In genomic region chr19:23062851-23063250, GRCm38 (mm10) we compare ENCODE assay signal across 20 mouse cellular contexts.
DNase-seq lines count a peak whose midpoint lies in the region; ATAC-seq and TF ChIP-seq lines count a peak whose summit lies in the region.
"Had no signal": no experiment of that assay in that cellular context is flagged by ENCODE, and none has a peak within 500 bp of the region (broad histone marks: within the 10 kb centered on the region; RNA-seq: fewer than 3 reads in every experiment).

No protein-coding gene starts in this region.

- TF ChIP-seq EP300 in stomach, postnatal 0 days (optimal IDR thresholded peaks at IDR 0.05) = no peak

- H3K27me3 ChIP-seq in stomach, postnatal 0 days (ENCODE audit: control insufficient read depth, insufficient read depth, low read length) = no peaks in the 10 kb centered on the region
- H3K27me3 ChIP-seq: embryonic facial prominence, embryonic 15.5 days; heart, embryonic 12.5 days; hindbrain, embryonic 15.5 days had no signal

- H3K4me1 ChIP-seq in lung, adult 2 months (ENCODE audit: control insufficient read depth, insufficient read depth, low read length) = peaks cover 44% of the 10 kb centered on the region
- peaks cover 9% of the 10 kb centered on the region; the same call in 1 of the 2 replicates for H3K4me1 ChIP-seq in stomach, postnatal 0 days (replicated peaks; ENCODE audit: control insufficient read depth, insufficient read depth)

- WGBS in lung, adult 2 months = 29% methylated on average over 5 of the region's 5 CpGs
- 65% methylated on average over 5 of the region's 5 CpGs for WGBS in stomach, postnatal 0 days

- no peak for ATAC-seq in stomach, postnatal 0 days (ENCODE audit: low FRiP score, low TSS enrichment)
- ATAC-seq: forebrain, embryonic 14.5 days had no signal

- no peak overlapping the region for H3K27ac ChIP-seq in stomach, postnatal 0 days (replicated peaks)
- H3K27ac ChIP-seq: embryonic facial prominence, embryonic 15.5 days; forebrain, embryonic 10.5 days; hindbrain, embryonic 15.5 days had no signal

- no peak overlapping the region for H3K9ac ChIP-seq in stomach, postnatal 0 days (ENCODE audit: low read length)
- H3K9ac ChIP-seq: embryonic facial prominence, embryonic 15.5 days; heart, embryonic 12.5 days; hindbrain, embryonic 15.5 days had no signal

- no peak overlapping the region for H3K4me2 ChIP-seq in stomach, postnatal 0 days (replicated peaks; ENCODE audit: low read depth)
- H3K4me2 ChIP-seq: embryonic facial prominence, embryonic 15.5 days; heart, embryonic 12.5 days; hindbrain, embryonic 15.5 days had no signal

- H3K4me3 ChIP-seq in lung, adult 2 months (replicated peaks; ENCODE audit: extremely low read depth, low read depth, low read length) = no peak overlapping the region
- H3K4me3 ChIP-seq in stomach, postnatal 0 days (ENCODE audit: low read depth, low read length) = no peak overlapping the region
- H3K4me3 ChIP-seq: embryonic facial prominence, embryonic 15.5 days; erythroblast, embryonic 14.5 days; forebrain, embryonic 10.5 days; heart, embryonic 12.5 days; hindbrain, embryonic 15.5 days had no signal

- no peak for TF ChIP-seq CTCF in lung, adult 2 months (IDR thresholded peaks at IDR 0.05; ENCODE audit: insufficient read depth, low read length)
- TF ChIP-seq CTCF in stomach, postnatal 0 days (IDR thresholded peaks at IDR 0.05; ENCODE audit: low read depth) = no peak

- no peaks in the 10 kb centered on the region for H3K9me3 ChIP-seq in stomach, postnatal 0 days (ENCODE audit: control insufficient read depth, low read length)
- H3K9me3 ChIP-seq: embryonic facial prominence, embryonic 15.5 days; forebrain, embryonic 10.5 days; heart, embryonic 12.5 days; hindbrain, embryonic 15.5 days had no signal

- no peaks in the 10 kb centered on the region for H3K36me3 ChIP-seq in stomach, postnatal 0 days (ENCODE audit: control insufficient read depth, insufficient read depth, low read length)
- H3K36me3 ChIP-seq: embryonic facial prominence, embryonic 15.5 days; forebrain, embryonic 10.5 days; heart, embryonic 12.5 days; hindbrain, embryonic 15.5 days had no signal

- no peak for TF ChIP-seq POLR2A in lung, adult 2 months (IDR thresholded peaks at IDR 0.05; ENCODE audit: borderline replicate concordance, extremely low read depth, low read depth, low read length)

- DNase-seq in kidney, adult 11 months = peak; percentile 28
- no peak for DNase-seq in kidney, postnatal 4 days
- DNase-seq in lung, adult 18-20 months = peak; percentile 50 to 64
- DNase-seq in lung, adult 2 months = no peak
- DNase-seq in lung, postnatal 25 days (ENCODE audit: low spot score) = peak; percentile 64
- no peak for DNase-seq in frontal cortex, postnatal 10 days (ENCODE audit: low spot score in 2 of 2)
- DNase-seq in stomach, postnatal 0 days (ENCODE audit: low spot score) = no peak
- DNase-seq: adrenal gland, adult 8-10 months; adrenal gland, postnatal 36 days; cerebellum, adult 11 months; cerebellum, adult 8-10 months; cerebellum, postnatal 14 days; embryo, embryonic 11 days; gastrocnemius, postnatal 14 days had no signal

Comparison
In these comparisons a context has a peak if more than half of its experiments do, and no peak if none do; other contexts are left out.
1. DNase-seq: peak in kidney, adult 11 months (single experiment), lung, adult 18-20 months (2 of 2) and lung, postnatal 25 days (single experiment); none in kidney, postnatal 4 days (0 of 2), lung, adult 2 months (single experiment), frontal cortex, postnatal 10 days (0 of 2) and stomach, postnatal 0 days (single experiment).